Mouse (Mus musculus): Measurements from ENCODE around the gene Gm20458. TPM values are rescaled to one million over a fixed set of nuclear protein-coding genes. Genes with fewer than 3 reads are reported as not detected.
A peak's percentile ranks its signal among the peaks of the same experiment; 100 is the strongest.

Gene Gm20458
- 3.0 and 3.1 TPM in 2 replicates for polyA plus RNA-seq (2014; fragmentation: Nextera tagmentation; extraction: Ambion mirVana)

- under 1% methylated on average over 56 of the region's 79 CpGs for WGBS
- ATAC-seq (ENCODE audit: low read depth), result peak; percentile 99
- Histone ChIP-seq H3K9me3 (ENCODE audit: control insufficient read depth, low read length) (no peaks in the 10 kb centered on the region), H3K4me1 (ENCODE audit: control insufficient read depth, insufficient read depth, low read length) (peaks cover 10% of the 10 kb centered on the region), H3K4me2 (ENCODE audit: low read depth, low read length) (peak within 1 kb of the TSS; percentile 77), H3K36me3 (ENCODE audit: control insufficient read depth, insufficient read depth, low read length) (peaks cover 18% of the 10 kb centered on the region; the same call in 1 of the 2 replicates), H3K4me3 (ENCODE audit: low read depth, low read length) (peak within 1 kb of the TSS; percentile 88), H3K27me3 (ENCODE audit: control insufficient read depth, insufficient read depth, low read length) (no peaks in the 10 kb centered on the region), H3K27ac (ENCODE audit: low read depth, low read length) (peak within 1 kb of the TSS; percentile 93), H3K9ac (replicated peaks; ENCODE audit: low read depth, low read length) (peak within 1 kb of the TSS; percentile 87)
Observed at GRCm38 (mm10) chr2:164460745-164461551, at the start of gene Gm20458. Gm20458 (plus strand) TSS chr2:164460967.

- WGBS, result 26% methylated on average over 28 of the region's 28 CpGs
- Histone ChIP-seq H3K4me2 (ENCODE audit: low read depth, low read length) (peak overlapping the region; percentile 14; the same call in 1 of the 2 replicates), H3K9ac (replicated peaks; ENCODE audit: low read depth, low read length) (no peak overlapping the region), H3K9me3 (ENCODE audit: control insufficient read depth, low read length) (no peaks in the 10 kb centered on the region), H3K27ac (ENCODE audit: low read depth, low read length) (no peak overlapping the region), H3K36me3 (ENCODE audit: control insufficient read depth, insufficient read depth, low read length) (no peaks in the 10 kb centered on the region), H3K27me3 (ENCODE audit: control insufficient read depth, insufficient read depth, low read length) (peaks cover 3% of the 10 kb centered on the region; the same call in 1 of the 2 replicates), H3K4me1 (ENCODE audit: control insufficient read depth, insufficient read depth, low read length) (no peaks in the 10 kb centered on the region), H3K4me3 (ENCODE audit: low read depth, low read length) (no peak overlapping the region)
- no peak for ATAC-seq (ENCODE audit: low read depth)
Observed at GRCm38 (mm10) chr2:164414167-164414566, 46.6 kb upstream of the Gm20458 start.

GRCm38 (mm10) chr2:164414581-164414980 is 46.2 kb upstream of the Gm20458 start:
- peak overlapping the region; percentile 14; the same call in 1 of the 2 replicates for H3K4me2 ChIP-seq (ENCODE audit: low read depth, low read length)
- WGBS, result 74% methylated on average over 10 of the region's 10 CpGs
- H3K9me3 ChIP-seq (ENCODE audit: control insufficient read depth, low read length), result no peaks in the 10 kb centered on the region
- H3K4me1 ChIP-seq (ENCODE audit: control insufficient read depth, insufficient read depth, low read length), result no peaks in the 10 kb centered on the region
- peaks cover 3% of the 10 kb centered on the region; the same call in 1 of the 2 replicates for H3K27me3 ChIP-seq (ENCODE audit: control insufficient read depth, insufficient read depth, low read length)
- no peak overlapping the region for H3K27ac ChIP-seq (ENCODE audit: low read depth, low read length)
- no peaks in the 10 kb centered on the region for H3K36me3 ChIP-seq (ENCODE audit: control insufficient read depth, insufficient read depth, low read length)
- no peak for ATAC-seq (ENCODE audit: low read depth)
- H3K4me3 ChIP-seq (ENCODE audit: low read depth, low read length), result no peak overlapping the region
- no peak overlapping the region for H3K9ac ChIP-seq (replicated peaks; ENCODE audit: low read depth, low read length)

GRCm38 (mm10) chr2:164417198-164417597 is 43.6 kb upstream of the Gm20458 start:
- H3K4me3 ChIP-seq (ENCODE audit: low read depth, low read length), result no peak overlapping the region
- 1% methylated on average over 2 of the region's 2 CpGs for WGBS
- H3K4me1 ChIP-seq (ENCODE audit: control insufficient read depth, insufficient read depth, low read length), result no peaks in the 10 kb centered on the region
- H3K27me3 ChIP-seq (ENCODE audit: control insufficient read depth, insufficient read depth, low read length), result no peaks in the 10 kb centered on the region; the same call in 1 of the 2 replicates
- H3K9me3 ChIP-seq (ENCODE audit: control insufficient read depth, low read length), result no peaks in the 10 kb centered on the region
- no peak overlapping the region for H3K27ac ChIP-seq (ENCODE audit: low read depth, low read length)
- no peaks in the 10 kb centered on the region for H3K36me3 ChIP-seq (ENCODE audit: control insufficient read depth, insufficient read depth, low read length)
- no peak for ATAC-seq (ENCODE audit: low read depth)
- H3K9ac ChIP-seq (replicated peaks; ENCODE audit: low read depth, low read length), result no peak overlapping the region
- H3K4me2 ChIP-seq (ENCODE audit: low read depth, low read length), result no peak overlapping the region

GRCm38 (mm10) chr2:164418308-164418875 is 42.4 kb upstream of the Gm20458 start:
- Histone ChIP-seq H3K36me3 (ENCODE audit: control insufficient read depth, insufficient read depth, low read length) (no peaks in the 10 kb centered on the region), H3K9me3 (ENCODE audit: control insufficient read depth, low read length) (no peaks in the 10 kb centered on the region), H3K9ac (replicated peaks; ENCODE audit: low read depth, low read length) (no peak overlapping the region), H3K4me3 (ENCODE audit: low read depth, low read length) (no peak overlapping the region), H3K4me1 (ENCODE audit: control insufficient read depth, insufficient read depth, low read length) (no peaks in the 10 kb centered on the region), H3K27me3 (ENCODE audit: control insufficient read depth, insufficient read depth, low read length) (no peaks in the 10 kb centered on the region; the same call in 1 of the 2 replicates), H3K27ac (ENCODE audit: low read depth, low read length) (no peak overlapping the region), H3K4me2 (ENCODE audit: low read depth, low read length) (no peak overlapping the region)
- 32% methylated on average over 3 of the region's 3 CpGs for WGBS
- ATAC-seq (ENCODE audit: low read depth), result no peak

- Histone ChIP-seq H3K36me3 (ENCODE audit: control insufficient read depth, insufficient read depth, low read length) (no peaks in the 10 kb centered on the region), H3K9ac (replicated peaks; ENCODE audit: low read depth, low read length) (no peak overlapping the region), H3K4me1 (ENCODE audit: control insufficient read depth, insufficient read depth, low read length) (no peaks in the 10 kb centered on the region), H3K27me3 (ENCODE audit: control insufficient read depth, insufficient read depth, low read length) (no peaks in the 10 kb centered on the region; the same call in 1 of the 2 replicates), H3K4me3 (ENCODE audit: low read depth, low read length) (no peak overlapping the region), H3K27ac (ENCODE audit: low read depth, low read length) (no peak overlapping the region), H3K9me3 (ENCODE audit: control insufficient read depth, low read length) (no peaks in the 10 kb centered on the region), H3K4me2 (ENCODE audit: low read depth, low read length) (no peak overlapping the region)
- ATAC-seq (ENCODE audit: low read depth), result no peak
- WGBS, result 1% methylated on average over 3 of the region's 3 CpGs
Observed at GRCm38 (mm10) chr2:164419489-164419888, 41.3 kb upstream of the Gm20458 start.

GRCm38 (mm10) chr2:164421306-164421705 is 39.5 kb upstream of the Gm20458 start:
- no peak overlapping the region for H3K27ac ChIP-seq (ENCODE audit: low read depth, low read length)
- WGBS, result 91% methylated on average over 7 of the region's 7 CpGs
- H3K4me3 ChIP-seq (ENCODE audit: low read depth, low read length), result no peak overlapping the region
- H3K36me3 ChIP-seq (ENCODE audit: control insufficient read depth, insufficient read depth, low read length), result no peaks in the 10 kb centered on the region
- no peaks in the 10 kb centered on the region for H3K9me3 ChIP-seq (ENCODE audit: control insufficient read depth, low read length)
- no peak overlapping the region for H3K9ac ChIP-seq (replicated peaks; ENCODE audit: low read depth, low read length)
- no peaks in the 10 kb centered on the region for H3K27me3 ChIP-seq (ENCODE audit: control insufficient read depth, insufficient read depth, low read length)
- H3K4me1 ChIP-seq (ENCODE audit: control insufficient read depth, insufficient read depth, low read length), result no peaks in the 10 kb centered on the region
- H3K4me2 ChIP-seq (ENCODE audit: low read depth, low read length), result no peak overlapping the region
- ATAC-seq (ENCODE audit: low read depth), result no peak

GRCm38 (mm10) chr2:164421979-164422378 is 38.8 kb upstream of the Gm20458 start:
- no peaks in the 10 kb centered on the region for H3K4me1 ChIP-seq (ENCODE audit: control insufficient read depth, insufficient read depth, low read length)
- WGBS, result 92% methylated on average over 8 of the region's 8 CpGs
- no peaks in the 10 kb centered on the region for H3K27me3 ChIP-seq (ENCODE audit: control insufficient read depth, insufficient read depth, low read length)
- H3K9me3 ChIP-seq (ENCODE audit: control insufficient read depth, low read length), result no peaks in the 10 kb centered on the region
- H3K4me3 ChIP-seq (ENCODE audit: low read depth, low read length), result no peak overlapping the region
- no peak for ATAC-seq (ENCODE audit: low read depth)
- no peak overlapping the region for H3K27ac ChIP-seq (ENCODE audit: low read depth, low read length)
- H3K36me3 ChIP-seq (ENCODE audit: control insufficient read depth, insufficient read depth, low read length), result no peaks in the 10 kb centered on the region
- no peak overlapping the region for H3K4me2 ChIP-seq (ENCODE audit: low read depth, low read length)
- H3K9ac ChIP-seq (replicated peaks; ENCODE audit: low read depth, low read length), result no peak overlapping the region

All from neural tube, embryonic 14.5 days (tissue).